Mouse (Mus musculus) hindbrain, embryonic 16.5 days (tissue): ENCODE data around the gene Defb20. TPM values are rescaled to one million over a fixed set of nuclear protein-coding genes. Genes with fewer than 3 reads are reported as not detected.

Experiments used
- ATAC-seq: fragments of 200-750 bp; cut with Nextera tagmentation; 2 replicates; pipeline ENCODE4 v1.8.0; 2017; ENCODE audit warnings: moderate TSS enrichment, moderate library complexity
- H3K27ac ChIP-seq: fragments of 300-500 bp; sonication (generic); 2 replicates; pipeline ENCODE4 v1.5.1; 2014; ENCODE audit warnings: low read depth, mild to moderate bottlenecking, control low read depth, low read length, moderate library complexity
- H3K27me3 ChIP-seq: fragments of 300-500 bp; sonication (generic); replicated peaks from 2 replicates; pipeline ENCODE4 v1.6.1; 2014; ENCODE audit warnings: low read length; ENCODE audit not compliant: control insufficient read depth, insufficient read depth
- H3K36me3 ChIP-seq: fragments of 300-500 bp; sonication (generic); 2 replicates; pipeline ENCODE4 v1.6.1; 2014; ENCODE audit warnings: mild to moderate bottlenecking, low read length, moderate library complexity, mixed read lengths; ENCODE audit not compliant: control insufficient read depth, insufficient read depth
- H3K4me1 ChIP-seq: fragments of 300-500 bp; sonication (generic); 2 replicates; pipeline ENCODE4 v1.6.1; 2014; ENCODE audit warnings: low read depth, low read length; ENCODE audit not compliant: control insufficient read depth, insufficient read depth
- H3K4me2 ChIP-seq: fragments of 300-500 bp; sonication (generic); 2 replicates; pipeline ENCODE4 v1.6.1; 2014; ENCODE audit warnings: mild to moderate bottlenecking, low read length, control low read depth, moderate library complexity
- H3K4me3 ChIP-seq: fragments of 300-500 bp; sonication (generic); 2 replicates; pipeline ENCODE4 v1.5.1; 2014; ENCODE audit warnings: mild to moderate bottlenecking, low read length, control low read depth, moderate library complexity
- H3K9ac ChIP-seq: fragments of 300-500 bp; sonication (generic); 2 replicates; pipeline ENCODE4 v1.6.1; 2014; ENCODE audit warnings: low read depth, mild to moderate bottlenecking, control low read depth, low read length, moderate library complexity
- H3K9me3 ChIP-seq: fragments of 300-500 bp; sonication (generic); 2 replicates; pipeline ENCODE4 v1.6.1; 2014; ENCODE audit warnings: mild to moderate bottlenecking, low read length, moderate library complexity; ENCODE audit not compliant: control insufficient read depth
- WGBS: fragments of 180-500 bp; shearing (Covaris S2); extraction: QIAGEN DNeasy Blood & Tissue Kit; methylation state at CpG from one replicate; pipeline ENCODE4 v1.1.7; 2014; 5-methylcytosine and 5-hydroxymethylcytosine counted together
- polyA plus RNA-seq: library from polyadenylated mRNA; unstranded; fragments of >200 nt; fragmentation: Nextera tagmentation; extraction: Ambion mirVana; gene quantifications from 2 replicates; pipeline ENCODE4 v1.2.1, GENCODE M21; 2015

The Defb20 gene
- polyA plus RNA-seq, 1 experiment from 2014 or later, result not detected

- H3K36me3 ChIP-seq, result no peaks in the 10 kb centered on the region
- no peak overlapping the region for H3K27ac ChIP-seq
- no peak overlapping the region for H3K4me2 ChIP-seq
- H3K9ac ChIP-seq, result no peak overlapping the region
- H3K4me3 ChIP-seq, result no peak overlapping the region
- H3K27me3 ChIP-seq, result no peaks in the 10 kb centered on the region
- 91% methylated on average over 7 of the region's 7 CpGs for WGBS
- no peak for ATAC-seq
- H3K4me1 ChIP-seq, result no peaks in the 10 kb centered on the region
- no peaks in the 10 kb centered on the region for H3K9me3 ChIP-seq
Measured at GRCm38 (mm10) chr2:152481726-152482125, 4.9 kb downstream of the Defb20 start.

- Histone ChIP-seq H3K9me3 (no peaks in the 10 kb centered on the region), H3K4me3 (no peak overlapping the region), H3K4me1 (no peaks in the 10 kb centered on the region), H3K4me2 (no peak overlapping the region), H3K27me3 (no peaks in the 10 kb centered on the region), H3K9ac (no peak overlapping the region), H3K36me3 (no peaks in the 10 kb centered on the region), H3K27ac (no peak overlapping the region)
- no peak for ATAC-seq
- 80% methylated on average over 2 of the region's 2 CpGs for WGBS
Measured at GRCm38 (mm10) chr2:152487024-152487423, 10.2 kb downstream of the Defb20 start.

- Histone ChIP-seq H3K9me3 (no peaks in the 10 kb centered on the region), H3K36me3 (no peaks in the 10 kb centered on the region), H3K27me3 (no peaks in the 10 kb centered on the region), H3K27ac (no peak within 1 kb of the TSS), H3K9ac (no peak within 1 kb of the TSS), H3K4me2 (no peak within 1 kb of the TSS), H3K4me1 (no peaks in the 10 kb centered on the region), H3K4me3 (no peak within 1 kb of the TSS)
- no peak for ATAC-seq
Measured at GRCm38 (mm10) chr2:152490038-152490437, 13.2 kb downstream of the Defb20 start, which contains the start of gene Defb22. Defb22 (minus strand) TSS chr2:152490138.

GRCm38 (mm10) chr2:152493151-152493550 is 16.3 kb downstream of the Defb20 start:
- no peak overlapping the region for H3K4me3 ChIP-seq
- no peak overlapping the region for H3K27ac ChIP-seq
- no peaks in the 10 kb centered on the region for H3K27me3 ChIP-seq
- H3K4me1 ChIP-seq, result no peaks in the 10 kb centered on the region
- ATAC-seq, result no peak
- no peaks in the 10 kb centered on the region for H3K36me3 ChIP-seq
- no peaks in the 10 kb centered on the region for H3K9me3 ChIP-seq
- WGBS, result 74% methylated on average over 6 of the region's 6 CpGs
- H3K4me2 ChIP-seq, result no peak overlapping the region
- H3K9ac ChIP-seq, result no peak overlapping the region

- H3K9me3 ChIP-seq, result no peaks in the 10 kb centered on the region
- no peak overlapping the region for H3K4me2 ChIP-seq
- no peak overlapping the region for H3K4me3 ChIP-seq
- 79% methylated on average over 6 of the region's 6 CpGs for WGBS
- H3K27me3 ChIP-seq, result no peaks in the 10 kb centered on the region
- H3K4me1 ChIP-seq, result no peaks in the 10 kb centered on the region
- no peak for ATAC-seq
- no peak overlapping the region for H3K9ac ChIP-seq
- H3K27ac ChIP-seq, result no peak overlapping the region
- no peaks in the 10 kb centered on the region for H3K36me3 ChIP-seq
Measured at GRCm38 (mm10) chr2:152498020-152498419, 21.2 kb downstream of the Defb20 start.

- Histone ChIP-seq H3K4me2 (no peak overlapping the region), H3K27me3 (no peaks in the 10 kb centered on the region), H3K4me1 (no peaks in the 10 kb centered on the region), H3K9me3 (no peaks in the 10 kb centered on the region), H3K27ac (no peak overlapping the region), H3K9ac (no peak overlapping the region), H3K4me3 (no peak overlapping the region), H3K36me3 (no peaks in the 10 kb centered on the region)
- no peak for ATAC-seq
- 76% methylated on average over 7 of the region's 7 CpGs for WGBS
Measured at GRCm38 (mm10) chr2:152500204-152500862, 23.5 kb downstream of the Defb20 start.

- Histone ChIP-seq H3K9ac (no peak overlapping the region), H3K4me3 (no peak overlapping the region), H3K27ac (no peak overlapping the region), H3K4me2 (no peak overlapping the region), H3K36me3 (no peaks in the 10 kb centered on the region), H3K9me3 (no peaks in the 10 kb centered on the region), H3K27me3 (no peaks in the 10 kb centered on the region), H3K4me1 (no peaks in the 10 kb centered on the region)
- no peak for ATAC-seq
- WGBS, result 76% methylated on average over 6 of the region's 6 CpGs
Measured at GRCm38 (mm10) chr2:152500863-152501229, 24.0 kb downstream of the Defb20 start.

- Histone ChIP-seq H3K4me1 (no peaks in the 10 kb centered on the region), H3K27me3 (no peaks in the 10 kb centered on the region), H3K9ac (no peak overlapping the region), H3K27ac (no peak overlapping the region), H3K36me3 (no peaks in the 10 kb centered on the region), H3K4me3 (no peak overlapping the region), H3K9me3 (no peaks in the 10 kb centered on the region), H3K4me2 (no peak overlapping the region)
- WGBS, result 87% methylated on average over 2 of the region's 2 CpGs
- ATAC-seq, result no peak
Measured at GRCm38 (mm10) chr2:152503950-152504349, 27.1 kb downstream of the Defb20 start.

GRCm38 (mm10) chr2:152511592-152511991 is 34.7 kb downstream of the Defb20 start, which contains the start of gene Defb26:
Defb26 (minus strand) TSS chr2:152511692.
- Histone ChIP-seq H3K36me3 (no peaks in the 10 kb centered on the region), H3K27me3 (no peaks in the 10 kb centered on the region), H3K4me3 (no peak within 1 kb of the TSS), H3K9ac (no peak within 1 kb of the TSS), H3K27ac (no peak within 1 kb of the TSS), H3K4me2 (no peak within 1 kb of the TSS), H3K9me3 (no peaks in the 10 kb centered on the region), H3K4me1 (no peaks in the 10 kb centered on the region)
- 50% methylated on average over 1 of the region's 1 CpGs for WGBS
- no peak for ATAC-seq
